In genomic region chr6:135488795-135489194, GRCm38 (mm10) we compare ENCODE assay signal across 16 mouse cellular contexts.
"Had no signal": no experiment of that assay in that cellular context is flagged by ENCODE, and none has a peak within 500 bp of the region (broad histone marks: within the 10 kb centered on the region; RNA-seq: fewer than 3 reads in every experiment).

No protein-coding gene starts in this region.

- H3K4me3 ChIP-seq: liver, embryonic 13.5 days; liver, embryonic 15.5 days; megakaryocyte, embryonic 14.5 days; midbrain, embryonic 13.5 days; midbrain, embryonic 15.5 days; neural tube, embryonic 12.5 days; stomach, embryonic 15.5 days had no signal

- H3K27me3 ChIP-seq: liver, embryonic 13.5 days; liver, embryonic 15.5 days; midbrain, embryonic 13.5 days; midbrain, embryonic 15.5 days; neural tube, embryonic 12.5 days; stomach, embryonic 15.5 days had no signal

- H3K36me3 ChIP-seq: liver, embryonic 13.5 days; liver, embryonic 15.5 days; midbrain, embryonic 13.5 days; midbrain, embryonic 15.5 days; neural tube, embryonic 12.5 days; stomach, embryonic 15.5 days had no signal

- H3K4me2 ChIP-seq: liver, embryonic 13.5 days; liver, embryonic 15.5 days; midbrain, embryonic 11.5 days; midbrain, embryonic 13.5 days; midbrain, embryonic 15.5 days; neural tube, embryonic 12.5 days; stomach, embryonic 15.5 days had no signal

- DNase-seq: liver, embryonic 13.5 days; liver, postnatal 0 days; right cerebral cortex, postnatal 14 days; thymus, adult 2 months; thymus, postnatal 25 days; thymus, postnatal 4 days had no signal

- H3K4me1 ChIP-seq: liver, embryonic 13.5 days; liver, embryonic 15.5 days; midbrain, embryonic 13.5 days; midbrain, embryonic 15.5 days; neural tube, embryonic 12.5 days; stomach, embryonic 15.5 days had no signal

- H3K9ac ChIP-seq: liver, embryonic 13.5 days; liver, embryonic 15.5 days; liver, postnatal 0 days; midbrain, embryonic 13.5 days; midbrain, embryonic 15.5 days; neural tube, embryonic 12.5 days; stomach, embryonic 15.5 days had no signal

- H3K9me3 ChIP-seq: liver, embryonic 13.5 days; liver, embryonic 15.5 days; megakaryocyte, embryonic 14.5 days; midbrain, embryonic 13.5 days; midbrain, embryonic 15.5 days; neural tube, embryonic 12.5 days; stomach, embryonic 15.5 days had no signal

- H3K27ac ChIP-seq: liver, embryonic 13.5 days; liver, embryonic 15.5 days; macrophage; midbrain, embryonic 13.5 days; midbrain, embryonic 15.5 days; neural tube, embryonic 12.5 days; stomach, embryonic 15.5 days; stomach, postnatal 0 days had no signal

- ATAC-seq: liver, postnatal 0 days; lung, postnatal 0 days; midbrain, embryonic 13.5 days; midbrain, embryonic 15.5 days had no signal
